Mouse (Mus musculus) olfactory bulb, adult 2 months (tissue): ENCODE data around the gene Jak1.

ENCODE experiments used
- CTCF ChIP-seq: fragments of 200-500 bp; IDR thresholded peaks from 2 replicates; pipeline ENCODE4 v1.5.1; 2012; ENCODE audit warnings: low read depth, mild to moderate bottlenecking, low read length, moderate library complexity; ENCODE audit not compliant: insufficient read depth
- POLR2A ChIP-seq: fragments of 200-500 bp; IDR thresholded peaks from 2 replicates; pipeline ENCODE4 v1.6.1; 2012; ENCODE audit warnings: mild to moderate bottlenecking, low read depth, low read length, moderate library complexity; ENCODE audit not compliant: insufficient read depth

- TF ChIP-seq CTCF (no peak), POLR2A (no peak)
These were observed 14.9 kb downstream of the Jak1 start for GRCm38 (mm10) chr4:101249977-101250743.
